Mouse (Mus musculus) limb, embryonic 14.5 days (tissue): Measurements from ENCODE around the gene Fstl1. TPM values are rescaled to one million over a fixed set of nuclear protein-coding genes. Genes with fewer than 3 reads are reported as not detected.

ENCODE experiments used
- ATAC-seq: fragments of 200-750 bp; cut with Nextera tagmentation; 2 replicates; pipeline ENCODE4 v1.8.0; 2017; ENCODE audit warnings: low read depth, moderate number of reproducible peaks, moderate TSS enrichment; ENCODE audit not compliant: low FRiP score
- DNase-seq: peaks from one replicate; pipeline ENCODE4 v3.0.0-alpha.2; 2015; ENCODE audit warnings: low spot score
- H3K27ac ChIP-seq: fragments of 300-500 bp; sonication (generic); replicated peaks from 2 replicates; pipeline ENCODE4 v1.5.1; 2014; ENCODE audit warnings: low read depth, mild to moderate bottlenecking, low read length, moderate library complexity, mixed read lengths
- H3K27me3 ChIP-seq: fragments of 300-500 bp; sonication (generic); 2 replicates; pipeline ENCODE4 v1.6.1; 2014; ENCODE audit warnings: low read length, mixed read lengths; ENCODE audit not compliant: control insufficient read depth, insufficient read depth
- H3K36me3 ChIP-seq: fragments of 300-500 bp; sonication (generic); 2 replicates; pipeline ENCODE4 v1.6.1; 2014; ENCODE audit warnings: mild to moderate bottlenecking, low read length, moderate library complexity, mixed read lengths; ENCODE audit not compliant: control insufficient read depth, insufficient read depth
- H3K4me1 ChIP-seq: fragments of 300-500 bp; sonication (generic); 2 replicates; pipeline ENCODE4 v1.6.1; 2014; ENCODE audit warnings: antibody characterized with exemption, low read length, mixed read lengths; ENCODE audit not compliant: control insufficient read depth, insufficient read depth
- H3K4me2 ChIP-seq: fragments of 300-500 bp; sonication (generic); replicated peaks from 2 replicates; pipeline ENCODE4 v1.6.1; 2014; ENCODE audit warnings: low read depth, mild to moderate bottlenecking, low read length, moderate library complexity; ENCODE audit not compliant: severe bottlenecking
- H3K4me3 ChIP-seq: fragments of 300-500 bp; sonication (generic); replicated peaks from 2 replicates; pipeline ENCODE4 v1.5.1; 2014; ENCODE audit warnings: low read length
- H3K9ac ChIP-seq: fragments of 300-500 bp; sonication (generic); 2 replicates; pipeline ENCODE4 v1.6.1; 2014; ENCODE audit warnings: mild to moderate bottlenecking, low read depth, low read length, moderate library complexity; ENCODE audit not compliant: severe bottlenecking
- H3K9me3 ChIP-seq: fragments of 300-500 bp; sonication (generic); 2 replicates; pipeline ENCODE4 v1.6.1; 2016; ENCODE audit warnings: low read length; ENCODE audit not compliant: control insufficient read depth
- POLR2A ChIP-seq: fragments of 200-500 bp; IDR thresholded peaks from 2 replicates; pipeline ENCODE4 v1.8.0; 2012; ENCODE audit warnings: inconsistent platforms, mild to moderate bottlenecking, moderate library complexity, borderline replicate concordance; ENCODE audit not compliant: insufficient read depth, insufficient read length; ENCODE audit errors: extremely low read depth
- WGBS: fragments of 180-500 bp; shearing (Covaris S2); extraction: QIAGEN DNeasy Blood & Tissue Kit; methylation state at CpG from one replicate; pipeline ENCODE4 v1.1.7; 2014; 5-methylcytosine and 5-hydroxymethylcytosine counted together
- polyA plus RNA-seq, 2 experiments: library from polyadenylated mRNA; depleted of rRNA in 1 of 2; stranded (reverse) in 1 of 2; unstranded in 1 of 2; fragments of >200 nt; fragmentation: Nextera tagmentation in 1 of 2; extraction: Ambion mirVana in 1 of 2; gene quantifications; 2 replicates each; pipeline versions ENCODE4 v1.2.1 to v1.2.3; 2012 to 2014

The Fstl1 gene
- polyA plus RNA-seq, 2 experiments = 520 to 865 TPM

DNA sequence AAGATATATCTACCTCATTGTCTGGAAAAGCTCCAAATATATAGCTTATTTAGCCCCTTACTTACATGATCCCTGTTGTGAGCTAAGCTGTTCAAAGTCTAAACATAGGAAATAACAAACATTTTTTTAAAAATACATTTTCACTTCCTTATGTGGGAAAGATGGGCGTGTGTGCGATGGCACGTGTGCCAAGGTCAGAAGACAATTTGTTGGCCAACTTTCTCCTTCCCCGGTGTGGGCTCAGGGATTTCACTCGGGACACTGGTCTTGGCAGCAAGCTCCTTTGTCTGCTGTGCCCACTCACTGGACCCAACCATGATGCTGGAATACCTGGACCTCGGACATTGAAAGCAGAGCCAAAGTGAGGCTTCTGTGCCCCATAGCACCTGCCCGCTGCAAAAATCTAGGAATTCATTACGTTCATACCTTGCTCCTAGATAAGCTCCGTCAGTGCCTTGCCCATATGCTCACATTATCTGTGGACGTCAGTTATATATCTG is 19.0 kb downstream of the Fstl1 start:
- TF ChIP-seq POLR2A = no peak

DNA sequence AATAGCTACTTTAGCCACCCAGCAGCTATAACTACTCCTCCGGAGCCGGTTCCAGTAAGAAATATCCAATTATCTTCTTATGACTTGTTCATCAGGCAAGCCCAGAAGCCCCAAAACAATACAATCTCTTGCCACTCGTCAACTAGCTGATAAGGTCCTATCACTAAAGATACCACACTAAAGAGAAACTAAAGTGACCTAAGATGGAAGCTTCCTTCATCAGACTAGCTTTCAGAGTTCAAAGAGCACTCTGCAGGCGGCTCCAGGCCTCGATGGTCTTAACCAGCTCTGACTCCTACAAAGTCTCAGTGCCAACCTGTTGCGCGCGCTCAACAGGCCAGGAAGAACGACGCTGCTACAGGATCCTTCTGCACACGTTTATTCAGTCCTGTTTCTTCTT is 19.6 kb downstream of the Fstl1 start:
- no peak for DNase-seq
- H3K4me1 ChIP-seq = peaks cover 8% of the 10 kb centered on the region
- no peaks in the 10 kb centered on the region for H3K27me3 ChIP-seq
- H3K4me2 ChIP-seq = no peak overlapping the region
- no peak overlapping the region for H3K27ac ChIP-seq
- no peak for ATAC-seq
- 96% methylated on average over 11 of the region's 11 CpGs for WGBS
- no peak for TF ChIP-seq POLR2A
- no peaks in the 10 kb centered on the region for H3K9me3 ChIP-seq
- no peak overlapping the region for H3K4me3 ChIP-seq
- no peak overlapping the region for H3K9ac ChIP-seq
- peaks cover 52% of the 10 kb centered on the region for H3K36me3 ChIP-seq

More for the DNA sequence above, 19.0 kb downstream of the Fstl1 start:
- no peak overlapping the region for H3K27ac ChIP-seq
- H3K9ac ChIP-seq = no peak overlapping the region
- no peaks in the 10 kb centered on the region for H3K9me3 ChIP-seq
- no peak overlapping the region for H3K4me3 ChIP-seq
- 95% methylated on average over 10 of the region's 10 CpGs for WGBS
- DNase-seq (no peak), ATAC-seq (no peak)
- H3K4me1 ChIP-seq = peaks cover 11% of the 10 kb centered on the region
- H3K27me3 ChIP-seq = no peaks in the 10 kb centered on the region
- H3K36me3 ChIP-seq = peaks cover 52% of the 10 kb centered on the region
- no peak overlapping the region for H3K4me2 ChIP-seq

DNA sequence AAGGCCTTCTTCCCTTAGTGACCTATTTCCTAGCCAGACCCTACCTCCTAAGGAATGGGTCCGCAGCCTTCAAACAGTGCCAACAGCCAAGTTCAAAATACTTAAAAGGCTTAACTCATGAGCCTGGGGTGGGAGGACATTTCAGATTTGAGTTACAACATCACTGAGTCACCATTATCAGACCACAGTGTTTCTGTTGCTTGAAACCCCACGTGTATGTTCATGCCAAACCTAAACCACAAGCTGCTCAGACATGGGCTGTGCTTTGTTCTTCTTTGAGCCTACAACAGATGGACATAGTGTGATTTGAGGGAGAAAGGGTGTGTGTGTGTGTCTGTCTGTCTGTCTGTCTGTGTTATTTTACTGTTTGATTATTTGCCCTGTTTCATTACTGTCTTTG is 24.4 kb downstream of the Fstl1 start:
- DNase-seq = no peak
- Histone ChIP-seq H3K9ac (no peak overlapping the region), H3K36me3 (peaks cover 52% of the 10 kb centered on the region), H3K4me2 (no peak overlapping the region), H3K4me3 (no peak overlapping the region), H3K4me1 (peaks cover 12% of the 10 kb centered on the region; the same call in 1 of the 2 replicates), H3K27me3 (no peaks in the 10 kb centered on the region), H3K27ac (no peak overlapping the region), H3K9me3 (no peaks in the 10 kb centered on the region)
- WGBS = 81% methylated on average over 2 of the region's 2 CpGs
- no peak for TF ChIP-seq POLR2A
- ATAC-seq = no peak

DNA sequence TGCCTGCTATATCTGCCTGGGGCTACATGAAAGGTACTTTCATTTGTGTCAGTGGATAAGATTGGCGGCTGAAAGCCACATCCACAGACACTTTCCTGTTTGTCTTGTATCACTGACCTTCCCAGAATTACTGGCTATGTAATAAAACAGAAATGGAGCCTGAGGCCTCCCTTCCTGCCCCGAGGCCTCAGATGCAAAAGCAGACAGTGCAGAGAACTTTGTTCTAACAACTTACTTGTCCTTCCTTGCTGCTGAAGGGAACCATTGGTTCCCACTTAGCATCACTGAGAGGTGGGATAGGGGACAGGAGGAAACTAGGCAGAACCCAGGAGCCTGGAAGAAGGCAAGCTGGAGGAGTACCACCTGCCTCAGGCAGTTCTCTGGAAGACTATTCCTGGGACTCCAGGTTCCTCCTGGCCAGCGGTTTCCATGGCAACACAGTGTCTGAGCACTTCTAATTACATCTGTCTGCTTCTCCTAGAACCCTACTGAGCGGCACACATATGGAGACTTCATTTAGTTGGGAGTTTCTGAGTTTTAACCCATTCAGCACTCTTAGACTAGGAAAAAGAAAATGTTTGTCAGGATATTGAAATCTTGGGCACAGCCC is 26.1 kb downstream of the Fstl1 start:
- WGBS = 34% methylated on average over 4 of the region's 4 CpGs
- no peaks in the 10 kb centered on the region for H3K27me3 ChIP-seq
- no peak overlapping the region for H3K9ac ChIP-seq
- no peak for TF ChIP-seq POLR2A
- no peaks in the 10 kb centered on the region for H3K9me3 ChIP-seq
- H3K4me3 ChIP-seq = no peak overlapping the region
- H3K4me1 ChIP-seq = peaks cover 26% of the 10 kb centered on the region
- H3K27ac ChIP-seq = no peak overlapping the region; the same call in 1 of the 2 replicates
- peaks cover 57% of the 10 kb centered on the region for H3K36me3 ChIP-seq
- ATAC-seq = peak; percentile 62; the same call in 1 of the 2 replicates
- no peak overlapping the region for H3K4me2 ChIP-seq
- peak; percentile 58 for DNase-seq

DNA sequence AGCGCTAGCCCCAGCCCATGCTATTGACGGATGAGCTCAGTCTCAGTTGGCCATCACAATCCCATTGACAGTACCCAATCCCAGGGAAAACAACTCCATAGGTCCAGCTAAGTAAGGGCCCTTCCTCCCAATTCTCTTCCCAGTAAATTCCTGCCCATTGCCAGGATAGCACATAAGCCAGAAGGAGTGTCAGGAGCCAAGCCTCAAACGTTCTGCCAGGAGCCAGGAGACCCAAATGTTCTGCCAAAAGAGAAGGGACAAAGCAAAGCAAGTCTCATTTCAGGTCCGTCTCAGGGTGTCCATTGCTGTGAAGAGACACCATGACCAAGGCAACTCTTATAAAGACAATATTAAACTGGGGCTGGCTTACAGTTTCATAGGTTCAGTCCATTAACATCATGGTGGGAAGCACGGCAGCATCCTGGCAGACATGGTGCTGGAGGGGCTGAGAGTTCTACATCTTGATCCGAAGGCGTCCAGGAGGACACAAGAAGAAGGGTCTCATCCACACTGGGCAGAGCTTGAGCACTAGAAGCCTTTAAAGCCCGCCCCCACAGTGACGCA is 26.8 kb downstream of the Fstl1 start:
- Histone ChIP-seq H3K9me3 (no peaks in the 10 kb centered on the region), H3K27ac (no peak overlapping the region), H3K9ac (no peak overlapping the region), H3K4me2 (no peak overlapping the region), H3K4me1 (peaks cover 31% of the 10 kb centered on the region), H3K36me3 (peaks cover 62% of the 10 kb centered on the region), H3K27me3 (no peaks in the 10 kb centered on the region), H3K4me3 (no peak overlapping the region)
- TF ChIP-seq POLR2A = no peak
- WGBS = 96% methylated on average over 9 of the region's 9 CpGs
- DNase-seq = no peak
- no peak for ATAC-seq
